ENCODE assay signal across 16 mouse cellular contexts in the genomic region with DNA sequence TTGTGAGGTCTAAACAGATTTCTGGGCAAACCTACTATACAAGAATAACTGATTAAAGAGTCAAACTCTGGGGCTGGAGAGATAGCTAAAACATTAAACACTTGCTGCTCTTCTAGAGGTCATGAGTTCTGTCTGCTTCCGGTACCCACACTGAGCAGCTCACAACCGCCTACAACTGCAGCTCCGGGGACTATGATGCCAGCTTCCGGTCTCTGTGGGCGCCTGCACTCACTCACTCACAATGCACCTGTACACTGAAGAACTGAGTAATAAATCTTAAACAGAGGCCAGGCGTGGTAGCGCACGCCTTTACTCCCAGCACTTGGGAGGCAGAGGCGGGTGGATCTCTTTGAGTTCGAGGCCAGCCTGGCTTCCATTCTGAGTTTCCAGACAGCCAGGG.
"Had no signal": no experiment of that assay in that cellular context is flagged by ENCODE, and none has a peak within 500 bp of the region (broad histone marks: within the 10 kb centered on the region; RNA-seq: fewer than 3 reads in every experiment).

No protein-coding gene starts in this region.

- H3K4me3 ChIP-seq: limb, embryonic 12.5 days; liver, embryonic 13.5 days; midbrain, embryonic 13.5 days; neural tube, embryonic 15.5 days had no signal

- H3K9me3 ChIP-seq: limb, embryonic 12.5 days; liver, embryonic 13.5 days; midbrain, embryonic 13.5 days; neural tube, embryonic 15.5 days had no signal

- H3K27ac ChIP-seq: kidney, postnatal 0 days; limb, embryonic 12.5 days; midbrain, embryonic 13.5 days; neural tube, embryonic 15.5 days had no signal

- H3K9ac ChIP-seq: limb, embryonic 12.5 days; liver, embryonic 13.5 days; midbrain, embryonic 13.5 days; neural tube, embryonic 15.5 days had no signal

- H3K4me1 ChIP-seq: limb, embryonic 12.5 days; midbrain, embryonic 13.5 days; neural tube, embryonic 15.5 days had no signal

- H3K36me3 ChIP-seq: limb, embryonic 12.5 days; liver, embryonic 13.5 days; midbrain, embryonic 13.5 days; neural tube, embryonic 15.5 days had no signal

- H3K27me3 ChIP-seq: limb, embryonic 12.5 days; liver, embryonic 13.5 days; midbrain, embryonic 13.5 days; neural tube, embryonic 15.5 days had no signal

- H3K4me2 ChIP-seq: limb, embryonic 12.5 days; liver, embryonic 13.5 days; midbrain, embryonic 13.5 days; neural tube, embryonic 15.5 days had no signal

- DNase-seq: kidney, adult 11 months; kidney, adult 9 months; kidney, postnatal 36 days; layer of hippocampus, adult 9-11 months; layer of hippocampus, postnatal 36 days; liver, embryonic 13.5 days; lung, adult 2 months; lung, postnatal 36 days; right cerebral cortex, adult 18-20 months; right cerebral cortex, postnatal 25 days; thymus, postnatal 4 days had no signal

- ATAC-seq: lung, postnatal 0 days; midbrain, embryonic 13.5 days had no signal
